Mouse (Mus musculus) heart, embryonic 13.5 days (tissue): ENCODE results near the gene Gpx5. TPM values are rescaled to one million over a fixed set of nuclear protein-coding genes. Genes with fewer than 3 reads are reported as not detected.

Experiments used
- ATAC-seq: fragments of 200-750 bp; cut with Nextera tagmentation; 2 replicates; pipeline ENCODE4 v1.8.0; 2017; ENCODE audit warnings: moderate TSS enrichment; ENCODE audit not compliant: insufficient number of reproducible peaks, low FRiP score, low TSS enrichment; ENCODE audit errors: extremely low read depth
- H3K27ac ChIP-seq: fragments of 300-500 bp; sonication (generic); replicated peaks from 2 replicates; pipeline ENCODE4 v1.5.1; 2015; ENCODE audit warnings: moderate library complexity, mild to moderate bottlenecking, inconsistent platforms
- H3K27me3 ChIP-seq: fragments of 300-500 bp; sonication (generic); replicated peaks from 2 replicates; pipeline ENCODE4 v1.6.1; 2015; ENCODE audit warnings: mild to moderate bottlenecking, inconsistent platforms
- H3K36me3 ChIP-seq: fragments of 300-500 bp; sonication (generic); 2 replicates; pipeline ENCODE4 v1.6.1; 2015; ENCODE audit warnings: mild to moderate bottlenecking, inconsistent platforms
- H3K4me1 ChIP-seq: fragments of 300-500 bp; sonication (generic); 2 replicates; pipeline ENCODE4 v1.6.1; 2015; ENCODE audit warnings: inconsistent platforms
- H3K4me2 ChIP-seq: fragments of 300-500 bp; sonication (generic); 2 replicates; pipeline ENCODE4 v1.6.1; 2015; ENCODE audit warnings: inconsistent platforms, mild to moderate bottlenecking, moderate library complexity
- H3K4me3 ChIP-seq: fragments of 300-500 bp; sonication (generic); 2 replicates; pipeline ENCODE4 v1.5.1; 2015; ENCODE audit warnings: moderate library complexity, mild to moderate bottlenecking, inconsistent platforms
- H3K9ac ChIP-seq: fragments of 300-500 bp; sonication (generic); 2 replicates; pipeline ENCODE4 v1.6.1; 2015; ENCODE audit warnings: inconsistent platforms, mild to moderate bottlenecking, moderate library complexity
- H3K9me3 ChIP-seq: fragments of 300-500 bp; sonication (generic); 2 replicates; pipeline ENCODE4 v1.6.1; 2016; ENCODE audit warnings: inconsistent platforms
- WGBS: fragments of 180-500 bp; shearing (Covaris S2); methylation state at CpG from one replicate; pipeline ENCODE4 v1.1.7; 2015; ENCODE audit warnings: mixed read lengths; 5-methylcytosine and 5-hydroxymethylcytosine counted together
- polyA plus RNA-seq: library from polyadenylated mRNA; unstranded; fragments of >200 nt; fragmentation: Nextera tagmentation; extraction: Ambion mirVana; gene quantifications from 2 replicates; pipeline ENCODE4 v1.2.1, GENCODE M21; 2015

Gpx5 gene
- polyA plus RNA-seq, 1 experiment from 2014 or later, result not detected

- ATAC-seq, result no peak
Measured at GRCm38 (mm10) chr13:21309788-21310187, 17.3 kb upstream of the Gpx5 start.

GRCm38 (mm10) chr13:21304483-21305066, 12.0 kb upstream of the Gpx5 start:
- Histone ChIP-seq H3K27ac (no peak overlapping the region), H3K4me1 (peaks cover 18% of the 10 kb centered on the region), H3K27me3 (no peaks in the 10 kb centered on the region; the same call in 1 of the 2 replicates), H3K9me3 (no peaks in the 10 kb centered on the region), H3K36me3 (no peaks in the 10 kb centered on the region), H3K9ac (no peak overlapping the region), H3K4me3 (no peak overlapping the region), H3K4me2 (no peak overlapping the region)
- WGBS, result 71% methylated on average over 3 of the region's 3 CpGs
- ATAC-seq, result no peak

More at GRCm38 (mm10) chr13:21309788-21310187, 17.3 kb upstream of the Gpx5 start:
- no peaks in the 10 kb centered on the region for H3K36me3 ChIP-seq
- H3K9ac ChIP-seq, result no peak overlapping the region
- H3K9me3 ChIP-seq, result no peaks in the 10 kb centered on the region
- no peak overlapping the region for H3K27ac ChIP-seq
- no peak overlapping the region for H3K4me3 ChIP-seq
- no peaks in the 10 kb centered on the region for H3K4me1 ChIP-seq
- H3K4me2 ChIP-seq, result no peak overlapping the region
- WGBS, result 61% methylated on average over 2 of the region's 2 CpGs
- no peaks in the 10 kb centered on the region; the same call in 1 of the 2 replicates for H3K27me3 ChIP-seq

- Histone ChIP-seq H3K27ac (no peak overlapping the region), H3K27me3 (no peaks in the 10 kb centered on the region), H3K4me1 (peaks cover 33% of the 10 kb centered on the region), H3K4me2 (no peak overlapping the region), H3K36me3 (no peaks in the 10 kb centered on the region), H3K9ac (no peak overlapping the region), H3K4me3 (no peak overlapping the region), H3K9me3 (no peaks in the 10 kb centered on the region)
- WGBS, result 24% methylated on average over 3 of the region's 3 CpGs
- no peak for ATAC-seq
Measured at GRCm38 (mm10) chr13:21298557-21298956, 6.0 kb upstream of the Gpx5 start.

- under 1% methylated on average over 13 of the region's 13 CpGs for WGBS
- H3K4me2 ChIP-seq, result peak overlapping the region; percentile 74
- peak overlapping the region; percentile 57 for H3K4me3 ChIP-seq
- H3K4me1 ChIP-seq, result peaks cover 14% of the 10 kb centered on the region
- peak; percentile 65; the same call in 1 of the 2 replicates for ATAC-seq
- H3K27ac ChIP-seq, result no peak overlapping the region
- peak overlapping the region; percentile 68 for H3K9ac ChIP-seq
- H3K9me3 ChIP-seq, result no peaks in the 10 kb centered on the region
- 0 out of 2 replicates have a peak, but pooled peaks cover 4% of the 10 kb centered on the region for H3K27me3 ChIP-seq
- H3K36me3 ChIP-seq, result no peaks in the 10 kb centered on the region
Measured at GRCm38 (mm10) chr13:21279559-21279958, 13.0 kb downstream of the Gpx5 start.

GRCm38 (mm10) chr13:21279076-21279475, 13.5 kb downstream of the Gpx5 start:
- Histone ChIP-seq H3K36me3 (no peaks in the 10 kb centered on the region), H3K9ac (peak overlapping the region; percentile 68)

GRCm38 (mm10) chr13:21276551-21276950, 16.0 kb downstream of the Gpx5 start:
- no peak for ATAC-seq

More at GRCm38 (mm10) chr13:21279076-21279475, 13.5 kb downstream of the Gpx5 start:
- WGBS, result 3% methylated on average over 8 of the region's 8 CpGs
- Histone ChIP-seq H3K4me3 (peak overlapping the region; percentile 57), H3K27ac (no peak overlapping the region), H3K4me1 (peaks cover 15% of the 10 kb centered on the region), H3K27me3 (0 out of 2 replicates have a peak, but pooled peaks cover 4% of the 10 kb centered on the region), H3K4me2 (peak overlapping the region; percentile 74), H3K9me3 (no peaks in the 10 kb centered on the region)
- no peak for ATAC-seq

GRCm38 (mm10) chr13:21275815-21276550, 16.5 kb downstream of the Gpx5 start:
- Histone ChIP-seq H3K27me3 (peaks cover 13% of the 10 kb centered on the region; the same call in 1 of the 2 replicates), H3K36me3 (no peaks in the 10 kb centered on the region), H3K4me3 (peak overlapping the region; percentile 72), H3K4me2 (peak overlapping the region; percentile 73), H3K9me3 (no peaks in the 10 kb centered on the region), H3K27ac (no peak overlapping the region), H3K4me1 (peaks cover 15% of the 10 kb centered on the region), H3K9ac (peak overlapping the region; percentile 77)
- under 1% methylated on average over 25 of the region's 25 CpGs for WGBS
- no peak for ATAC-seq

More at GRCm38 (mm10) chr13:21276551-21276950, 16.0 kb downstream of the Gpx5 start:
- Histone ChIP-seq H3K27ac (no peak overlapping the region), H3K9ac (peak overlapping the region; percentile 77), H3K36me3 (no peaks in the 10 kb centered on the region), H3K9me3 (no peaks in the 10 kb centered on the region), H3K4me1 (peaks cover 15% of the 10 kb centered on the region), H3K4me2 (peak overlapping the region; percentile 73), H3K27me3 (peaks cover 13% of the 10 kb centered on the region; the same call in 1 of the 2 replicates), H3K4me3 (peak overlapping the region; percentile 72)
- 1% methylated on average over 9 of the region's 9 CpGs for WGBS

- H3K9me3 ChIP-seq, result no peaks in the 10 kb centered on the region
- peak overlapping the region; percentile 77 for H3K9ac ChIP-seq
- ATAC-seq, result peak; percentile 33; the same call in 1 of the 2 replicates
- under 1% methylated on average over 29 of the region's 29 CpGs for WGBS
- H3K27me3 ChIP-seq, result peaks cover 13% of the 10 kb centered on the region; the same call in 1 of the 2 replicates
- no peak overlapping the region for H3K27ac ChIP-seq
- no peaks in the 10 kb centered on the region for H3K36me3 ChIP-seq
- peak overlapping the region; percentile 73 for H3K4me2 ChIP-seq
- peaks cover 15% of the 10 kb centered on the region for H3K4me1 ChIP-seq
- peak overlapping the region; percentile 72 for H3K4me3 ChIP-seq
Measured at GRCm38 (mm10) chr13:21275021-21275814, 17.3 kb downstream of the Gpx5 start.

GRCm38 (mm10) chr13:21268262-21268661, 24.3 kb downstream of the Gpx5 start:
- H3K36me3 ChIP-seq, result no peaks in the 10 kb centered on the region
- no peaks in the 10 kb centered on the region for H3K9me3 ChIP-seq
- 2% methylated on average over 1 of the region's 1 CpGs for WGBS
- H3K27ac ChIP-seq, result no peak overlapping the region
- H3K9ac ChIP-seq, result no peak overlapping the region
- peak overlapping the region; percentile 49 for H3K4me2 ChIP-seq
- peak overlapping the region; percentile 23 for H3K4me3 ChIP-seq
- peaks cover 7% of the 10 kb centered on the region for H3K27me3 ChIP-seq
- H3K4me1 ChIP-seq, result peaks cover 8% of the 10 kb centered on the region; the same call in 1 of the 2 replicates
- no peak for ATAC-seq

GRCm38 (mm10) chr13:21267541-21267940, 25.0 kb downstream of the Gpx5 start:
- Histone ChIP-seq H3K9me3 (no peaks in the 10 kb centered on the region), H3K4me1 (peaks cover 8% of the 10 kb centered on the region; the same call in 1 of the 2 replicates), H3K27ac (no peak overlapping the region), H3K27me3 (peaks cover 9% of the 10 kb centered on the region), H3K9ac (no peak overlapping the region), H3K4me2 (peak overlapping the region; percentile 49), H3K4me3 (peak overlapping the region; percentile 23), H3K36me3 (no peaks in the 10 kb centered on the region)
- WGBS, result 19% methylated on average over 4 of the region's 4 CpGs
- ATAC-seq, result no peak

- no peak overlapping the region for H3K9ac ChIP-seq
- no peak overlapping the region for H3K4me3 ChIP-seq
- H3K9me3 ChIP-seq, result no peaks in the 10 kb centered on the region
- H3K27ac ChIP-seq, result no peak overlapping the region
- WGBS, result 56% methylated on average over 2 of the region's 2 CpGs
- peaks cover 8% of the 10 kb centered on the region; the same call in 1 of the 2 replicates for H3K4me1 ChIP-seq
- ATAC-seq, result no peak
- no peaks in the 10 kb centered on the region for H3K36me3 ChIP-seq
- H3K4me2 ChIP-seq, result no peak overlapping the region
- H3K27me3 ChIP-seq, result peaks cover 27% of the 10 kb centered on the region
Measured at GRCm38 (mm10) chr13:21265736-21266135, 26.8 kb downstream of the Gpx5 start.
